Mouse (Mus musculus): ENCODE data around the gene B3gnt8. TPM values are rescaled to one million over a fixed set of nuclear protein-coding genes. Genes with fewer than 3 reads are reported as not detected.
A peak's percentile ranks its signal among the peaks of the same experiment; 100 is the strongest.

B3gnt8 gene
- polyA plus RNA-seq, 1 experiment from 2014 or later, result 13.5 TPM

- no peak for ATAC-seq (ENCODE audit: insufficient number of reproducible peaks, low FRiP score, low TSS enrichment, low read depth)
- Histone ChIP-seq H3K4me3 (replicated peaks) (peak overlapping the region; percentile 76; the same call in 1 of the 2 replicates), H3K27me3 (no peaks in the 10 kb centered on the region), H3K4me1 (peaks cover 17% of the 10 kb centered on the region; the same call in 1 of the 2 replicates), H3K27ac (replicated peaks) (no peak overlapping the region), H3K36me3 (peaks cover 23% of the 10 kb centered on the region; the same call in 1 of the 2 replicates), H3K4me2 (replicated peaks) (peak overlapping the region; percentile 74), H3K9me3 (replicated peaks) (no peaks in the 10 kb centered on the region), H3K9ac (no peak overlapping the region)
- WGBS, result 88% methylated on average over 5 of the region's 5 CpGs
Measured at GRCm38 (mm10) chr7:25620101-25620500, 6.4 kb upstream of the B3gnt8 start.

GRCm38 (mm10) chr7:25620751-25621150 lies 5.7 kb upstream of the B3gnt8 start:
- Histone ChIP-seq H3K4me3 (replicated peaks) (no peak overlapping the region), H3K9ac (no peak overlapping the region), H3K4me2 (replicated peaks) (no peak overlapping the region), H3K27me3 (no peaks in the 10 kb centered on the region), H3K27ac (replicated peaks) (no peak overlapping the region), H3K36me3 (peaks cover 23% of the 10 kb centered on the region; the same call in 1 of the 2 replicates), H3K9me3 (replicated peaks) (no peaks in the 10 kb centered on the region), H3K4me1 (peaks cover 17% of the 10 kb centered on the region; the same call in 1 of the 2 replicates)
- 94% methylated on average over 11 of the region's 11 CpGs for WGBS
- no peak for ATAC-seq (ENCODE audit: insufficient number of reproducible peaks, low FRiP score, low TSS enrichment, low read depth)

- no peak for ATAC-seq (ENCODE audit: insufficient number of reproducible peaks, low FRiP score, low TSS enrichment, low read depth)
- 89% methylated on average over 11 of the region's 11 CpGs for WGBS
Measured at GRCm38 (mm10) chr7:25623857-25624370, 2.5 kb upstream of the B3gnt8 start.

GRCm38 (mm10) chr7:25624851-25625250 lies 1.6 kb upstream of the B3gnt8 start:
- Histone ChIP-seq H3K4me1 (peaks cover 39% of the 10 kb centered on the region), H3K36me3 (peaks cover 28% of the 10 kb centered on the region), H3K4me2 (replicated peaks) (no peak overlapping the region), H3K4me3 (replicated peaks) (no peak overlapping the region), H3K27me3 (no peaks in the 10 kb centered on the region), H3K27ac (replicated peaks) (0 out of 2 replicates have a peak overlapping the region, but pooled peaks have one; percentile 28), H3K9me3 (replicated peaks) (no peaks in the 10 kb centered on the region), H3K9ac (no peak overlapping the region)
- no peak for ATAC-seq (ENCODE audit: insufficient number of reproducible peaks, low FRiP score, low TSS enrichment, low read depth)
- 59% methylated on average over 5 of the region's 5 CpGs for WGBS

More at GRCm38 (mm10) chr7:25623857-25624370, 2.5 kb upstream of the B3gnt8 start:
- Histone ChIP-seq H3K4me1 (peaks cover 41% of the 10 kb centered on the region), H3K9ac (no peak overlapping the region), H3K27me3 (no peaks in the 10 kb centered on the region), H3K27ac (replicated peaks) (no peak overlapping the region), H3K4me2 (replicated peaks) (no peak overlapping the region), H3K36me3 (peaks cover 23% of the 10 kb centered on the region; the same call in 1 of the 2 replicates), H3K9me3 (replicated peaks) (no peaks in the 10 kb centered on the region), H3K4me3 (replicated peaks) (no peak overlapping the region)

GRCm38 (mm10) chr7:25625594-25626250 lies 732 bp upstream of the B3gnt8 start:
- no peak for ATAC-seq (ENCODE audit: insufficient number of reproducible peaks, low FRiP score, low TSS enrichment, low read depth)
- WGBS, result 72% methylated on average over 10 of the region's 10 CpGs
- H3K27ac ChIP-seq (replicated peaks), result peak overlapping the region; percentile 66; the same call in 1 of the 2 replicates
- H3K4me2 ChIP-seq (replicated peaks), result no peak overlapping the region
- H3K36me3 ChIP-seq, result peaks cover 37% of the 10 kb centered on the region
- no peaks in the 10 kb centered on the region for H3K9me3 ChIP-seq (replicated peaks)
- H3K4me1 ChIP-seq, result peaks cover 35% of the 10 kb centered on the region
- H3K9ac ChIP-seq, result no peak overlapping the region
- no peaks in the 10 kb centered on the region for H3K27me3 ChIP-seq
- H3K4me3 ChIP-seq (replicated peaks), result no peak overlapping the region

GRCm38 (mm10) chr7:25627431-25628322 lies 1.2 kb downstream of the B3gnt8 start:
- 13% methylated on average over 38 of the region's 38 CpGs for WGBS
- H3K36me3 ChIP-seq, result peaks cover 38% of the 10 kb centered on the region
- H3K9ac ChIP-seq, result peak overlapping the region; percentile 48
- no peaks in the 10 kb centered on the region for H3K9me3 ChIP-seq (replicated peaks)
- H3K4me1 ChIP-seq, result peaks cover 35% of the 10 kb centered on the region
- H3K27me3 ChIP-seq, result no peaks in the 10 kb centered on the region
- H3K27ac ChIP-seq (replicated peaks), result peak overlapping the region; percentile 66
- peak; percentile 80 for ATAC-seq (ENCODE audit: insufficient number of reproducible peaks, low FRiP score, low TSS enrichment, low read depth)
- peak overlapping the region; percentile 78 for H3K4me2 ChIP-seq (replicated peaks)
- peak overlapping the region; percentile 48 for H3K4me3 ChIP-seq (replicated peaks)

GRCm38 (mm10) chr7:25628323-25628620 lies 1.8 kb downstream of the B3gnt8 start:
- no peak for ATAC-seq (ENCODE audit: insufficient number of reproducible peaks, low FRiP score, low TSS enrichment, low read depth)
- H3K4me3 ChIP-seq (replicated peaks), result peak overlapping the region; percentile 48
- no peak overlapping the region for H3K27ac ChIP-seq (replicated peaks)
- H3K4me1 ChIP-seq, result peaks cover 35% of the 10 kb centered on the region
- 57% methylated on average over 8 of the region's 8 CpGs for WGBS
- peak overlapping the region; percentile 48; the same call in 1 of the 2 replicates for H3K9ac ChIP-seq
- peaks cover 43% of the 10 kb centered on the region for H3K36me3 ChIP-seq
- peak overlapping the region; percentile 78 for H3K4me2 ChIP-seq (replicated peaks)
- H3K27me3 ChIP-seq, result no peaks in the 10 kb centered on the region
- H3K9me3 ChIP-seq (replicated peaks), result no peaks in the 10 kb centered on the region

- no peak overlapping the region for H3K27ac ChIP-seq (replicated peaks)
- H3K4me2 ChIP-seq (replicated peaks), result no peak overlapping the region
- ATAC-seq (ENCODE audit: insufficient number of reproducible peaks, low FRiP score, low TSS enrichment, low read depth), result no peak
- no peak overlapping the region for H3K4me3 ChIP-seq (replicated peaks)
- 82% methylated on average over 5 of the region's 5 CpGs for WGBS
- H3K9me3 ChIP-seq (replicated peaks), result no peaks in the 10 kb centered on the region
- no peak overlapping the region for H3K9ac ChIP-seq
- H3K4me1 ChIP-seq, result peaks cover 15% of the 10 kb centered on the region
- H3K27me3 ChIP-seq, result no peaks in the 10 kb centered on the region
- H3K36me3 ChIP-seq, result peaks cover 44% of the 10 kb centered on the region
Measured at GRCm38 (mm10) chr7:25632679-25633078, 6.2 kb downstream of the B3gnt8 start.

- H3K36me3 ChIP-seq, result peaks cover 44% of the 10 kb centered on the region
Measured at GRCm38 (mm10) chr7:25636373-25636772, 9.9 kb downstream of the B3gnt8 start.

GRCm38 (mm10) chr7:25637099-25637498 lies 10.6 kb downstream of the B3gnt8 start:
- H3K4me1 ChIP-seq, result no peaks in the 10 kb centered on the region
- no peaks in the 10 kb centered on the region for H3K9me3 ChIP-seq (replicated peaks)
- H3K4me2 ChIP-seq (replicated peaks), result no peak overlapping the region
- H3K27me3 ChIP-seq, result no peaks in the 10 kb centered on the region
- H3K36me3 ChIP-seq, result peaks cover 41% of the 10 kb centered on the region
- H3K9ac ChIP-seq, result no peak overlapping the region
- no peak overlapping the region for H3K27ac ChIP-seq (replicated peaks)
- ATAC-seq (ENCODE audit: insufficient number of reproducible peaks, low FRiP score, low TSS enrichment, low read depth), result no peak
- WGBS, result 91% methylated on average over 5 of the region's 5 CpGs
- no peak overlapping the region for H3K4me3 ChIP-seq (replicated peaks)

More at GRCm38 (mm10) chr7:25636373-25636772, 9.9 kb downstream of the B3gnt8 start:
- no peak overlapping the region for H3K9ac ChIP-seq
- H3K27ac ChIP-seq (replicated peaks), result no peak overlapping the region
- no peak overlapping the region for H3K4me3 ChIP-seq (replicated peaks)
- ATAC-seq (ENCODE audit: insufficient number of reproducible peaks, low FRiP score, low TSS enrichment, low read depth), result no peak
- H3K4me1 ChIP-seq, result no peaks in the 10 kb centered on the region
- WGBS, result 63% methylated on average over 3 of the region's 3 CpGs
- no peak overlapping the region for H3K4me2 ChIP-seq (replicated peaks)
- H3K27me3 ChIP-seq, result no peaks in the 10 kb centered on the region
- H3K9me3 ChIP-seq (replicated peaks), result no peaks in the 10 kb centered on the region

- ATAC-seq (ENCODE audit: insufficient number of reproducible peaks, low FRiP score, low TSS enrichment, low read depth), result no peak
- no peak overlapping the region for H3K4me3 ChIP-seq (replicated peaks)
- H3K4me1 ChIP-seq, result no peaks in the 10 kb centered on the region
- no peaks in the 10 kb centered on the region for H3K27me3 ChIP-seq
- WGBS, result 94% methylated on average over 4 of the region's 4 CpGs
- H3K9ac ChIP-seq, result no peak overlapping the region
- peaks cover 27% of the 10 kb centered on the region for H3K36me3 ChIP-seq
- no peak overlapping the region for H3K4me2 ChIP-seq (replicated peaks)
- H3K27ac ChIP-seq (replicated peaks), result no peak overlapping the region
- no peaks in the 10 kb centered on the region for H3K9me3 ChIP-seq (replicated peaks)
Measured at GRCm38 (mm10) chr7:25639754-25640153, 13.3 kb downstream of the B3gnt8 start.
